Mouse (Mus musculus) embryonic facial prominence, embryonic 10.5 days (tissue): ENCODE measurements around the gene Ikbip. TPM values are rescaled to one million over a fixed set of nuclear protein-coding genes. Genes with fewer than 3 reads are reported as not detected.
A peak's percentile ranks its signal among the peaks of the same experiment; 100 is the strongest.

Experiments
- DNase-seq: peaks from one replicate; pipeline ENCODE4 v3.0.0-alpha.2; 2017; ENCODE audit warnings: low spot score
- H3K27ac ChIP-seq: fragments of 300-500 bp; sonication (generic); replicated peaks from 2 replicates; pipeline ENCODE4 v1.5.1; 2016; ENCODE audit warnings: mild to moderate bottlenecking
- H3K27me3 ChIP-seq: fragments of 300-500 bp; sonication (generic); replicated peaks from 2 replicates; pipeline ENCODE4 v1.6.1; 2016; ENCODE audit warnings: low read depth, mild to moderate bottlenecking; ENCODE audit not compliant: poor library complexity, severe bottlenecking
- H3K36me3 ChIP-seq: fragments of 300-500 bp; sonication (generic); replicated peaks from 2 replicates; pipeline ENCODE4 v1.6.1; 2016; ENCODE audit warnings: mild to moderate bottlenecking, moderate library complexity
- H3K4me1 ChIP-seq: fragments of 300-500 bp; sonication (generic); 2 replicates; pipeline ENCODE4 v1.6.1; 2016
- H3K4me3 ChIP-seq: fragments of 300-500 bp; sonication (generic); 2 replicates; pipeline ENCODE4 v1.5.1; 2016; ENCODE audit warnings: mild to moderate bottlenecking, moderate library complexity
- H3K9me3 ChIP-seq: fragments of 300-500 bp; sonication (generic); 2 replicates; pipeline ENCODE4 v1.6.1; 2016; ENCODE audit warnings: mild to moderate bottlenecking
- WGBS: fragments of 180-500 bp; shearing (Covaris S2); methylation state at CpG from one replicate; pipeline ENCODE4 v1.1.7; 2016; 5-methylcytosine and 5-hydroxymethylcytosine counted together
- polyA plus RNA-seq: library from polyadenylated mRNA; unstranded; fragments of >200 nt; fragmentation: Nextera tagmentation; extraction: Ambion mirVana; gene quantifications from 2 replicates; pipeline ENCODE4 v1.2.1, GENCODE M21; 2016

The Ikbip gene
- polyA plus RNA-seq, 1 experiment from 2014 or later = 22.9 TPM

DNA sequence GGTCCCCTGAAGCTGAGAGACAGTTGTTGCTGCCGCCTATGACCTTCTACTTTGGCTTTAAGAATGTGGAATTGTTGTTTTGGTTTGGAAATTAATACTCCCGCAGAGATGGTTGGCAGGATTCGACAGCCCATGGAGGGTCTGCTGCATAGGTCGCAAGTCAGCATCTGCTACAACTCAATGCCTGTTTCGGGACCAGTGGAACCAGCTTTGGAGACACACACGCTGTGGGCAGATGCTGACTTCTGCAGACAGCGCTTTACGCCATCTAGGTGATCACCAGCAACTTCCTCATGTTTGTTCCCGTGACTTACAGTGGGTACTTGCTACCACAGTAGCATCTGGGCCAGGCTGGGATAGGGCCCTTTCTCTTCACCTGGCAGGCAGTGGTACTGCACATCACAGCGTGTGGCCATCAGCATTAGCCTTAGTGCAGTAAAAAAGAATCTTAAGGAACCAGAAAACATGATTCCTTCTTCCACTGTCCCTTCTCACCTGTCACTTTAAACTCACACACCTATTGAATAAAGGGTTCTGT lies 60.0 kb downstream of the Ikbip start:
- Histone ChIP-seq H3K9me3 (no peaks in the 10 kb centered on the region), H3K36me3 (peaks cover 36% of the 10 kb centered on the region), H3K4me3 (no peak overlapping the region), H3K4me1 (no peaks in the 10 kb centered on the region), H3K27me3 (no peaks in the 10 kb centered on the region), H3K27ac (no peak overlapping the region)
- 67% methylated on average over 10 of the region's 10 CpGs for WGBS
- peak; percentile 27 for DNase-seq

DNA sequence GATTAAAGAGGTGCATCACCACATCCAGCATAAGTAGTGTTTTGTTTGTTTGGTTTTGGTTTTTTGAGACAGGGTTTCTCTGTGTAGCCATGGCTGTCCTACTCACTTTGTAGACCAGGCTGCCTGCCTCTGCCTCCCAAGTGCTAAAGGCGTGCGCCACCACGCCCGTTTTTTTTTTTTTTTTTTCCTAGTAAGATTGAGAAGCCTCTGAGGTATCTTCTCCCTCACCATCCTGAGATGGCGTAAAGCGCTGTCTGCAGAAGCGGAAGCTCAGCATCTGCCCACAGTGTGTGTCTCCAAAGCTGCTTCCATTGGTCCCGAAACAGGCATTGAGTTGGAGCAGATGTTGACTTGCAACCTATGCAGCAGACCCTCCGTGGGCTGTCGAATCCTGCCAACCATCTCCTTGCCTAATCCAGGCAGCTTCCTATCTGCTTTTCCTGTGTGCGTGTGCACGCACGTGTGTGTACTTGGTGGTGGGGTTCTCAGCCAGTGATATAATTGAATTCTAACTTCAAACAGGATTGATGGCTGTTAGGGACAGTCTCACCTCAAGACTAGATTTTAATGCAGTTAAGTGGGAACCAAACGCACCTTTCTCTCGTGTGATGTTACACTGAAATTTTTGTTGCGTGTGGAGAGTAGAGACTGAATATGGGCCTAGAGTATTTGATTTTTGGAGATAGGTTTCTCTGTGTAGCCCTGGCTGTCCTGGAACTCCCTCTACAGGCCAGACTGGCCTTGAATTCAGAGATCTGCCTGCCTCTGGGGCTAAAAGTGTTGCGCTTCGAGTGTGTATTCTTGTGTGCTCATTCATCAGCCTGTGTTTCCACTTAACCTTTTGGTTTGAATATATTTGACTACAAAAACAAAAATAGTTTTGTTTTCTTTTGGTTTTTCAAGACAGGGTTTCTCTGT lies 60.8 kb downstream of the Ikbip start:
- Histone ChIP-seq H3K4me3 (no peak overlapping the region), H3K9me3 (no peaks in the 10 kb centered on the region), H3K27me3 (no peaks in the 10 kb centered on the region), H3K4me1 (no peaks in the 10 kb centered on the region), H3K36me3 (peaks cover 44% of the 10 kb centered on the region), H3K27ac (no peak overlapping the region)
- no peak for DNase-seq
- WGBS = 75% methylated on average over 18 of the region's 18 CpGs

DNA sequence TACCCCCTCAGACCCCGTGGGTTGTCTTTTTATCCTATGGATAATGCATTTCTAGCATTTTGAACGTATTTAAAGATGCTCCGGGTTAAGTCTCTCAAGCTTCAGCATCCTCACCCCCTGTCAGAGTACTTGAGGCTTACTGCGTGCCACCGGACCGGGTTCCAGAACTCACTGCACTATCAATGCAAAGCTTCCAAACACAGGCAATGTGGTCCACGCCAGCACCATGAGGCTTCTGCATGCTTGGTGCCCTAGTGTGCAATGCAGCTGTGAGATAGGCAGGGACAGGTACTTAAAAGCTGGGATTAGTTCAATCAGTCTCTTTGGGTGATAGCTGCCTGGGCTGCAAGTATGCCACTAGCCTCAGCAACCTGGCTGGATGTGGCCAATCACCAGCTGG lies 62.7 kb downstream of the Ikbip start:
- Histone ChIP-seq H3K9me3 (no peaks in the 10 kb centered on the region), H3K27ac (no peak overlapping the region), H3K4me1 (no peaks in the 10 kb centered on the region), H3K4me3 (no peak overlapping the region), H3K36me3 (peaks cover 63% of the 10 kb centered on the region), H3K27me3 (no peaks in the 10 kb centered on the region)
- 96% methylated on average over 7 of the region's 7 CpGs for whole genome bisulfite sequencing
- DNase-seq = no peak

Other genes starting within 250 kb of the Ikbip start
- 22.9 and 26.8 TPM in 2 replicates for gene Apaf1, start 170 bp upstream of the Ikbip start, polyA plus RNA-seq
- gene Slc25a3, start 41.1 kb downstream of the Ikbip start, polyA plus RNA-seq = 397 and 400 TPM in 2 replicates
- 260 and 265 TPM in 2 replicates for gene Tmpo, start 98.4 kb downstream of the Ikbip start, polyA plus RNA-seq